Mouse (Mus musculus) stomach, postnatal 0 days (tissue): ENCODE measurements around the gene Ppp1r18.

Experiments used
- CTCF ChIP-seq: IDR thresholded peaks from 2 replicates; pipeline ENCODE4 v1.5.1; 2016; ENCODE audit warnings: antibody characterized with exemption, low read depth, mild to moderate bottlenecking, moderate library complexity
- EP300 ChIP-seq: optimal IDR thresholded peaks from 2 replicates; pipeline ENCODE3; 2016; ENCODE audit warnings: antibody characterized with exemption

- TF ChIP-seq CTCF: no peak
- no peak for TF ChIP-seq EP300
These were observed 43.7 kb upstream of the Ppp1r18 start, which contains the start of gene Ier3 for GRCm38 (mm10) chr17:35821439-35822430.
